Mouse (Mus musculus): ENCODE data around the gene Ankrd44.

DNA sequence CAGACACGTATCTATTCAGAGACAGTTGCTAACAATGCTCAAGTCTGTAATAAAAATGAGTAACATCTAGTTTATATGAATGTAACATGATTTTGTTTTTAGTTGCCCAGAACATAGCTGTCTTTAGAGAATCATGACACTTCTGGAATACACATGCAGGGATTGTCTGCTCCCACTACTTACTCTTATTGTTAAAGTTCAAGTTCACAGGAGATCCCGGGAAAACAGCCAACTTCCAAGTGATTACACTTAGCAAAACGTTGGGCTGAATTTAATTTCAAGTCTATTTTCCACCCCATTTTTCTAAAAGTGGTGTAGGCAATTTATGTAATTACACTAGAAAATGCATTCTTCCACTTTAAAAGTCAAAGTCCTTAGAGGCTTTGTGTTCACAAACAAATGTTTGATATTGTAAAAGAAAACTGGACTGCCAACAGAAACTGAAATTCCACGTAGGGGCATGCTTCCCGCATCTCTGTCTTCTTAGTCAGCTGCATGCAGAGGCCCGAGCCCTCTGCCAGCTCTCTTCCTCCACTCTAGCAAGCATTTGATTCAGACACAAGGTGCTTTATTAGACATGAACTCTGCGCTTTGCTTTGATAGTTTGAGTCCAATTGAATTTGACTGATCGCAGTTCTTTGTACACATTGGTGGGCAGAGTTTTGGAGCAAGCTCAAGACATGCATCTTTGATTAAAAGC is 211.0 kb downstream of the Ankrd44 start:
- TF ChIP-seq CHD2 (IDR thresholded peaks at IDR 0.05; ENCODE audit: low read depth, low read length) (no peak), ZC3H11A (IDR thresholded peaks at IDR 0.05; ENCODE audit: borderline replicate concordance, low read depth, low read length) (no peak), ZNF384 (IDR thresholded peaks at IDR 0.05; ENCODE audit: low read depth, low read length) (no peak)

Measured in ES-E14 (cell line).